Mouse (Mus musculus) gonadal fat pad, adult 2 months (tissue): ENCODE data around the gene Frem3. TPM values are rescaled to one million over a fixed set of nuclear protein-coding genes. Genes with fewer than 3 reads are reported as not detected.

ENCODE experiments used
- DNase-seq: peaks from one replicate; pipeline ENCODE4 v3.0.0-alpha.2; 2012; ENCODE audit warnings: low read depth
- polyA plus RNA-seq: library from polyadenylated mRNA; depleted of rRNA; stranded (reverse); fragments of >200 nt; gene quantifications from 2 replicates; pipeline ENCODE4 v1.2.3, GENCODE M21; 2012; rRNA removed

The Frem3 gene
- 0.12 and 0.44 TPM in 2 replicates for polyA plus RNA-seq

DNA sequence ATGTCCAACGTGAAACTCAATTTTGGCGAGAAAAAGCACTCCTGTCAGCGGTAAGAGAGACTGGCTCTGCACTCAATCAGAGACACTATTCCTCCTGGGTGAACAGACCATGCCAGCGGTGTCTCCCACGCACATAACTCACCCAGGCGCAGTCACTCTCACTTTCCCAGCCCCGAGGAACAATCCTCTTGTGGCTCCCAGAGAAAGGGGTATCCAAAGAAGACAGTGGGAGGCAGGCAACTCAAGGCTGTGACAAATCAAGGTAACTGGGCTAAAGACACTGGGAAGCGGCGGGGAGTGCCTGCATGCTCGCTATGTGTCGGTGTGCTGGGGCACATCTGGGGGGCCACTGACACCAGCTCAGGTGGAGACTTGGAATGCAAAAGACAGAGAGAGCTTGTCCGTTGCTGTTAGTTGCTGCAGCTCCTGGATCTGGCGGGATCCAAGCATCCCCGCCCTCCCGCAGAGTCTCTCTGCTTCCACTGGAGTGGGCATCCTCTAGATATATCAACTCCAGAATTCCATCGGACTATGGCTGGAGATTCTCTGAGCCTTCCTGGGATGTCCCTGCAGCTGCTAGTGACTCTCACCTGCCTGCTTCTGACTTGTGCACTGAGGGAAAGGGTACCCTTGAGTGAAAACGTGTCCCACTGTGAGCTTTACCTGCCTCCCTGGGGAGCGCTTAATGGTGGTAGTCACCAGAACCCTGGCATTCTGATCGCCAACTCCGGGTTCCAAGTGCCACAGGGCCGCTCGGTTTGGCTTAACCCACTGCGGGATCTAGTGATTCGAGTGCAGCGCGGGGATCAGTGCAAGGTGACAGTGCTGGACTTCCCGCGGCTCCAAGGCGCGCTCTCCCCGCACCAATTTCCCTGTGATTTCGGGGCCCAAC lies at the start of gene Frem3:
TSS of gene Frem3 (plus strand) at position 532 of the 892 bp plus-strand sequence.
- no peak for DNase-seq

DNA sequence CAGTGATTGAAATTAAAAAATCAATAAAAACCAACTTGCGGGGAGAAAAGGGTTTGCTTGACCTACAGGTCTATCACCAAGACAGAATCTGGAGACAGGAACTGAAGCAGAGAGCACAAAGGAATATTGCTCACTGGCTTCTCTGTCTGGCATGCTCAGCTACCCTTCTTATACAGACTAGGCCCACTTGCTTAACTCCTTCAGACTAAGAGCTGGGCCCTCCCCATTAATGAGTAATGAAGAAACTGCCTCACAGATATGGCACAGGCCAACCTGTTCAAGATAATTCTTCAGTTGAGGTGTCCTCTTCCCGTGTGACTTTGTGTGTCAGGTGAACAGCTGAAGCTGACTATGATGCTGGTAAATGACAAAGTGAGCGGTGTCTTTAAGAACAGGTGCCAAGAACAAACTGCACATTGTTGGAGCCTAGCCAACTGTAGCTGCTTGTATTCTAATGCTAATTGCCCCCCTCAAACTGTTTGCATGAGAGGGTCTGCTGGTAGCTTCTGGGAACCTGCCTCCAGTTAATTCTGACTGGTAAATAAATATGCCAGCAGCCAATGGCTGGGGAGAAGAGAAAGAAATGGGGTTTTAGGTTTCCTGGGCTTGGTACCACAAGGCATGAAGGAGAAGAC lies 46.6 kb upstream of the Frem3 start:
- DNase-seq: no peak

DNA sequence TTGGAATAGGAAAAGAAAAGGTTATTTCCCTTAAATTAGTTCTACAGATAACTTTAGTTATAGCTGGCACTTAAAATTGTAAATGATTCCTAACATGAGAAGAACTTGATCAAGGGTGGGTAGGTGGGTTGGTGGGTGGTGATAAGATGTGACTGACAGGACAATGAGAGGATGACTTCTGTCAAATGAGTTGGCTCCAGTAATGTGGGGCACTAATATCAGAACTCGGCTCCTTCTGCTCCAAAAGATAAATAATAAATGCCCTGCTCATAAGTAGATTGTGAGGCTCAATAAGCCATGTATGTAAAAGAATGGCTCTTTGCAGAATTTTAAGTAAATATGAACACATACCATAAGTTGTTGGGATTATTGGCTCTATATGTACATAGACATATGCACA lies 43.4 kb upstream of the Frem3 start:
- DNase-seq: no peak

DNA sequence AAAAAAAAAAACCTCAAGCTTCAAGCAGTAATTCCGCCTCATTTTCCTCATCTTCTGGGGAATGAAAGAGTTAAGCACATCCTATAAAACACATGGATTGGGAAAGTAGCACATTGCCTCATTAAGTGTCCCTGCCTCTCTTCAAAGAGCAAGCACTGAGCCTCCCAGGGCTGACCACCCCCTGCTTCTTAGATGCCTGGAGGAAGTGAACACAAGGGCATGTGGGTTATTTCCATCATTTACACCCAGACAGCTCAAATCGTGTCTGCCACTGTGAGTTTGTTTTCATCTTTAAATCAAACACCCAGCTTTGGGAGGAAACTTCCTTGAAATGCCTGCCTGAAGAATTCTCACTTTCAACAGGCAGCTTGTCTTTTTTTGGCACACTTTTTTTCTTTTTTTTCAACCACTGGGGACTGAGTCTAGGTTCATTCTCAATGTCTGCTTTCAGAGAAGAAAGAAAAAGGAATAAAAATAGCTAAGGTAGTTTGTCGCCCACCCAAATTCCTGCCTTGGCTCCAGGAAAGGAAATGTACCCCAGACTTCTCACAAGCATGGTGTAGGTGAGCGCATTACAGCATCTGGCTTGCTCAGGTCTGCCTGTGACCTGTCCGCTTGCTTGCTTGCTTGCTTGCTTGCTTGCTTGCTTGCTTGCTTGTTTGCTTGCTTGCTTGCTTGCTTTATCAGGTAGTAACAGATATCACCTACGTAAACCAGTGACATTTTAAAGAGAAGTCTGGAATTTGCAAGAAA lies 42.5 kb upstream of the Frem3 start:
- no peak for DNase-seq

DNA sequence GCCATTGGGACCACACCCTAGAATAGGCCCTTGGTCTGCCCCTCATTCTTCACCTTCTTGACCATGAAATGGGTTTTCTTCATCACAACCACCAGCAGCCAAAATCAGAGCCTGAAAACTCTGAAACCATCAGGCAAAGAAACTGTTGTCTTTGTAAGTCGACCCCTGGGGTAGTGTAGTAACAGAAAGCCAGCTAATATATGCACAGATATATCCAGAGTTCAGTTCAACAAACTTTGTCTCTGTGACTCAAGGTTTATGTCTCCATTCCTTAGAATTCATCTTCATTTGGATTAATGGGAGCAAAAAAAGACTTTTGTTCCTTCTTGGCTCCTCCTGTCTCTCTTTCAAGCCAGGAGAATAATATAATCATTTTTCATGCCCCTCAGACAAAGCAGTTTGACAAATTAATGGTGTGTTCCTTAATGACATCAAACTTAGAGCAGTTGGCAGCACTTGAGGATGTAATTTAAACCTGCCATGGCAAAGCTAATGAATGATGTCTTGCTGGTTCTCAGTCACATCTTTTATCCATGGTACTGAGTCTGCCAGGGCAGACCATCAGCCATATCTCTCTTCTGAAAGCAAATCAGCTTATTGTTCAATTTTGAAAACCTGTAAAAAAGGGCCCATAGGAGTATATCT lies 38.3 kb upstream of the Frem3 start:
- no peak for DNase-seq

DNA sequence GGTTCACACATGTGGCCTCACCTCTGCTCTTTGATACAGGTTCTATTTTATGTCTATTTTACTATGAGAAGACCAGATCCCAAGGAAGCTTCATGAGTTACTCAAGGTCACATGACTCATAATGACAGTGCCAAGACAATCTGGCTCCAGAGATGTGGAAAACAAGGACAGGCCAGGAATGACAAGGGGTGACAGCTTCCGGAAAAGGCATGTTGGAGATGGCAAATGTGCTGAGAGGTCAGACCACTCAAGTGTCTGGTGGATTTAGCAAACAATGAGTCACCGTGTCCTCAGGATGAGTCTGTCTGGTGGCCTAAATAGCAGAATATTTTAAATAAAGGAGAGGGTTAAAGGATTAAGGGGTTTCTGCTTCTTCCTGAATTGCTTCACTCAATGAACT lies 33.8 kb upstream of the Frem3 start:
- no peak for DNase-seq

DNA sequence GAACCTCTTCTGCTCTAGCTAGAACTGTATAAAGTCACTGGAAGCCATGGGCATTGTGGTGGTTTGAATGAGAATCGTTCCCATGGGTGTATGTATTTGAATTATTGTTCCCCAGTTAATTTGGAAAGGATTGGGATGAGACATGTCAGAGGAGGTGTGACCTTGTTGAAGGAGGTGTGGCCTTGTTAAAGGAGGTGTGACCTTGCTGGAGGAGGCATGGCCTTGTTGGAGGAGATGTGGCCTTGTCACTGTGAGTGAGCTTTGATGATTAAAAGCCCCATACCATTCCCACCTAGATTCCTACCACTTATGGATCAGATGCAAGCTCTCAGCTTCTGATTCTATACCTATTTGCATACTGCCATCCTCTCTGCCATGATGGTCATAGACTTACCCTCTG lies 31.8 kb upstream of the Frem3 start:
- DNase-seq: no peak

DNA sequence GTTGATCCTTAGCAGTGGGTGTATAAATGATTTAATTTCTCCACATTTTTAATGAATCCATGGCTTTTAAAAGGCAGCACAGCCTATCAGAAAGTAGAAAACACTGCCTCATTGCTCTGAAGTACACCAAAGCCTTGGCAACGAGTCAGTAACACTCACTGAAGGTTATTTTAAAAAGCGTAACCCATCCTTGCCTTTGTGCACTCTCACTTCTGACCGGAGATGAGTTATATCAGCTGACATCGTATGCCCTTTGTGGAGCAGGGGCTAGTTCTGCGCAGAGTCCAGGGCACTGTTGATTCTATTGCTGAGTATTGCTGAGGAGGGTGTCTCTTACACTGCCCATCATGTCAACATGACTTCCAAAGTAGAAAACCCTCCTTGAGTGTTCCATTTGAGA lies 18.3 kb upstream of the Frem3 start:
- no peak for DNase-seq

DNA sequence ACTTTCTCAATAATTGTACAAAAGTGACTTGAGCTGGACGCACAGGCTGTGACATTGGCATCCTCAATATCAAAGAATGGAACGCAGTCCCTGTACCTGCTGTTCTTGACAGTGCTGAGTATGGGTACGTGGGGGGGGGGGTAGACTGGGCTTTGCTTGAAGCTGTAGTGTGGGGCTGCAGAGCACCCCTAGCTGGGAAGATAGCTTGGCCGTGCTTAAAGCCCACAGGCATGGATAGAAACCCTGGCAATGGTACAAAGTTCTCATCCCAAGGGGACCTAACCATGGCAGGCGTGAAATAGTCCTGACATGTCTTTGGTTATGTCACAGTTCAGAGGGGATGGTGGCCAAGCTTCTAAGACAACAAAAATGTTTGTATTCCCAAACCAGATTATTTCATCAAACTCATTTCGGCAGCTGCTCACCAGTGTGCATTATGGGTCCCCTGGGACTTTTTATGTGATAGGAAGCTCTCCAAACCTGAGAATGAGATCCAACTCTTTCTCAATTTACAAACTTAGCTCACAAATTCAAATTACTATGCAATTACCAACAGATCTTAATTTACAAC lies 10.2 kb upstream of the Frem3 start:
- no peak for DNase-seq

DNA sequence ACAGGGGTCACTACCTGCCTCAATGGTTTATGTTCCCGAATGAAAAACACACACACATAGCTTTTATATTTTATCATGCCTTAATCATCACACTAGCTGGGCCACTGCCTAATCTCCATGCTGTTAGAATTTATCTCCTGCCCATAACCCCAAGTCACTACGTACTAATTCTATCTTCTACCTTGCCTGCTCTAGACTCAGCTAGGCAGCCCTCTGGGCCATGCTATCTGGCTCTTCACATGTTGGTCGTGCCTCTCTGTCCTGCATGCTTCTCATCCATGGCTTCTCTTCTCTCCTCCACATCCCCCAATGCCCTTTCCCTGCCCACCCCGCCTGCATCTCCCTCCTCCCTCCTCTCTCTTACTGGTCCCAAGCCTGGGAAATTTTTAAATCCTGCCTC lies 9.0 kb upstream of the Frem3 start:
- DNase-seq: no peak

DNA sequence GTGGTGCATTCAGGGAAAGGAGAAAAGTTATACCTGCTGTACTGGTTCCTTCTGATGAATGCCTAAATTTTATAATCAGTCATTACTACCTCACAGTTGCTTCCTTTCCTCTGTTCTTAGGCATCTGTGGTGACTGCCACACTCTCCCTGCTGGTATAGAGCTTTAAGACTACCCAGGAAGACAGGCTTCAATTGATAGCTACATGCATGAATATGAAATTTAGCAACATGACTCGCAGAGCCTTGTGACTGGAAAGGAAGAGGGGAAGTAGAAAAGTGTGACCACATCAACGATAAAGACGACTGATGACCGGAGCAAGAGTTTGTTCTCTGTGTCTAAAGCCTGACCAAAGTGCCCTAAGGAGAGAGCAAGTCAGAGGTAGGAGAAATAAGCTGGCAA lies 3.8 kb upstream of the Frem3 start:
- DNase-seq: no peak

DNA sequence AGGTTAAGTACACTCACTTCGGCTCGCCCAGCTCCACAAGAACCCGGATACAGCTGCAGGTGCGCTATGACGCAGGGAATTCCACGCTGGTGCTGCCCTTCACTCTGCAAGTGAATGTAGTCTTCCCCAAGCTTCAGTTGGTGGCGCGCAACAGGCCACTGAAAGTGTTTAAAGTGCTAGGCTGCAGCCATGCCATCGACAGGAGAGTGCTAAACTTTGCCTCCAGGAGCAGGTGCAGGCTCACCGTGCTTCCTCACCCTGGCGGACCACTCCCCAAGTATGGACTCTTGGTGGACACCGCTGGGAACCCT lies 516 bp downstream of the Frem3 start:
- DNase-seq: no peak

DNA sequence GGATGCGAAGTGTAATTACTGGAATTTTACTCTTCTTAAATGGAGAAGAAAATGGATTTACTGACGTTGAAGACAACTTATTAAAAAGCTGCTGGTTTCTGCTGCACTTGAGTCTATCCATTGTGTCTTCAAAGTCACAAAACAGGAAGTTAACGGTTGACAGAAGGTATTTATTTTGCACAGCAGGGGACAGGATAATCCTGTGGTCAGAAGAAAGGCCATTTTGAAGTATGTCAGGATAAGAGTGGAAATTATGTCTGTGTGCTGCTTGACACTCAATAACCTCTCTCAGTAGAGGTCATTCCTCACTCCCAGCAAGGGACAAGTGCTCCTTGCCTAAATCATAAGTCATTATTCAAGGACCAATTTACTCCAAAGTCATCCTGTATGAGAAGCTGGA lies 8.9 kb downstream of the Frem3 start:
- DNase-seq: no peak

DNA sequence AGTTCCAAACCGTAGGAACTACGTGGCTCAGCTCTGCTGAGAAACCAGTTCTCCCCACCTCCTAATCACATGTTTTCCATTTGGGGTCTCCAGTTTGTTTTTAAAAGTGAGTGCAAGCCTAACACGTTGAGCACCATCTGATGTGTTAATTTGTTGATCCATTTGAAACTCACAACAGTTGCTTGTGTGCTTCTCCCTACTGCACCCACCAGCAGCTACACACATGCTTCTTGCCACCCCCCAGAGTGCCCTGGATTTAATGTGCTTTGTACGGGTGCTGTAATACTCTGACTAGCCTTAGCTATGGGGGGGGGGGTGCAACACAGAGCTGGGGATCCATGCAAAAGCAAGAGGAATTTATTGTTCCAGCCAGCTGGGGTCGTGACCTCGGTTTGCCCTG lies 36.5 kb downstream of the Frem3 start:
- DNase-seq: no peak

DNA sequence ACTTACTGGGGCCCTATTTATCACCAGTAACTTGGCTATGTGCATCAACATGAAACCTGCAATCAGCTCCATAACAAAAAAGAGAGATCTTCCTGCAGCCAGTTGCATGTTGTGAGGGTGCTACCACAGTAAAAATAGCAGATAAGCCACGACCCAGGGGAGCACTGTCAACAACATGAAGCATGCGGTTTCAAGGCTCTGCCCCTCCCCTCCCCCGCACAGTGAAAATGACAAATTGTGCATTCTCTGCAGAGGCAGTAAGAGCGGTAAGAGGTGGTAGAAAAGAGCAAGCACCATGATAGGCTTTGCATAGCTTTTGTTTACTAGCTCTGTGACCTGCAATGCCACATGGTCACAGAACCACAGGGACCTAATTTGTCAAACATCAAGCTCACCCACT lies 46.8 kb downstream of the Frem3 start:
- DNase-seq: no peak

DNA sequence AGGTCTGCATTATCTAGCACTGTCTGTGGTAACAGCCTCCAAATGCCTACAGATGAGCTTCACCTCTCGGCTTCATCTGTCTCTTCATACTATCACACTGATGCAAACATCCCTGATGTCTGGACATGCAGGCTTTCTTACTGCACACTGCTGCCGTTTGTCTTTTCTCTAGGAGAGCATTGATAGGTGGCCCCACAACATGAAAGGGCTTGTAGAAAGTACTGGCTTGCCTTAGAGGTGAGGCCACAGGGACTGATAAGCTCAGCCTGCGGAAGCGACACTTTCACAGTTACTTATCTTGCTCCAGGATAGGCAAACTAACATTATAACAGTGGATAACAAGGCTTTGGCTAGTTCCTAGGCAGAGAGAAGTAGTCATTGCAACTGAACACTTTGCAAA lies 50.2 kb downstream of the Frem3 start:
- DNase-seq: no peak

DNA sequence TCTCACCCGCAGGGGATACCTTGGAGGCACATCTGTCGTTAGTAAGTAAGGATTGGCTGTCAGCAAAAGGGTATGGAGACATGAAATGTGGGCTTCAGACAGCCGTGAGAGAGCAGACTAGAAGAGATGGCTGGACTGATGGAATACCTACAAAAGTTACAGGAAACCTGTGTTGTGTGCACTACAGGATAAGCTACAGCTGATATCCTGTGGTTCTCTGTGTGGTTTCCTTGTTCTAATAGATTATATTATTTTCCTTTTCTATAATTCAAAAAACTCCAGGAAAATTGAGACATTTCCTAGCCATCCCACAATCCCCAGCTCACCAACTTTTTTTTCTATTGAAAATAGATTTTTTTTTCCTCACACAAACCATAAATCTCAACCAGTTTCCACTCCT lies 52.6 kb downstream of the Frem3 start:
- DNase-seq: no peak

DNA sequence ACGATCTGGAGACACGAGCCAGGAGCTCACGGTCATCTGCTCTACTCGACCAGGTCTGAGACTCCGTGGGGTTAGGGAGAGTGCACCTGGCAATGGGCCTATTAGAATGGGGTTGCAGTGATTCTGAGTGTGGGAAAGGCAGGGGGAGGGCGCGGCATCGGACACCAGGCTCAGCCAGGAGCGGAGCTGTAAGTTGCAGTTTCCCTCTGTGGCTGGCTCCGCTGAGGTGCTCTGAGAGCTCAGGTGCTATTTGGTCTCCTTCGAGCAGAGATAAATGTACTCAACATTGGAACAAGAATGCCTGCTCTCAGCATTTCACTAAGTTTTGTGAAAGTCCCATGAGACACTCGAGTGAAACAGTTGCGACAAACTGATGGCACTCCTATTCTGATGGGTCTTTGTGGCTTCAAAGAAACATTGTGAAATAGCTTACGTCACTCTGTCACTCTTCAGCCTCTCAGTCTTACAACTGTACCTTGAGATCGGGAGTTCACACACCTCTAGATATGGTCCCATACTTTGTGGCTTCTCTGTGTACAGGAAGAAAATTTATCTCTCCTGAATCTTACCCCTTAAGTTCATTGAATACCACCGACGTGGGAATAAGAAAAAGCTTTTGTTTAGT lies 58.5 kb downstream of the Frem3 start:
- no peak for DNase-seq

DNA sequence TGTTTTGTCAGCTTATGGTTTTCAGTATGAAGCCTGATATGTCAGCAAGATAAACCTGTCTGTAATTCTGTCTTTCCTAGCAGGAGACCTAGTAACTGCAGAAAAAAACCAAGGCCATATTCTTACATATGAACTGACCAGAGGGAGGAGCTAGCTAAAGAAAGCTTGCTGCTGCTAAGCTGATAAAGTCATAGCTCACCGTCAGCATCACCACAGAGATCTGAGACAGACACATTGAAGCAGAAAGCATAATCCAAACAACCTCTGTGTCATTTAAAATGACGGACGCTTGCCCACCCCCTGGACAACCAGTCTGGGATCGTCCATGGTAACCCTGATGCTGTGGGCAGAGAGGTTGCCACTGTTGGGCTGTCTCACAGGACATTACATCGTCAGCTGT lies 71.7 kb downstream of the Frem3 start:
- no peak for DNase-seq

DNA sequence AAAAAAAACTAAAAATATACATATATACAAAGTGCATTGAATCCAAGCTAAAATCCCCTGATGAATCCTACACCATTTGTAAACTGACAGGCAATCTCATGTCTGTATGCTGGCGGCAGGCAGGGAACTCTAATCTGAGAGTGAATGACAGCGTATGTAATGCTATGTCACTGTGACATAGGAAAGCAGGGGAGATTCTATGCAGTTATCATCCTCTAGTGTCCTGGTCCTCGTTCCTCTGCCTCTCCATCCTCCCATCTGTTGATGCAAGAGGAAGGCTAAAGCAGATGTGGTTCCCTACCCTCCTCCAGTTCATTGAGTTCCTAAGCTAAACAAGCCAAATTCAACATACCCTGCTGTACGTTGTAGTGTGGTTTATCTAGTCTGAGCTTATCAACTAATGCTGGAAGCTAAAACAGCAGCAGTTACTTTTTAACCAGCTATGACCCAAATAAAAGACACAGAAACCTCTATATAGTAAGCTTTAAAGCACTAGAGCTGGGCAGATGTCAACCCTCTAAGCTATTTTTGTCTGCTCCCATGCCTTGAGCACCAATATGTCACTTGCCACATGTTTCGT lies 73.0 kb downstream of the Frem3 start:
- no peak for DNase-seq

DNA sequence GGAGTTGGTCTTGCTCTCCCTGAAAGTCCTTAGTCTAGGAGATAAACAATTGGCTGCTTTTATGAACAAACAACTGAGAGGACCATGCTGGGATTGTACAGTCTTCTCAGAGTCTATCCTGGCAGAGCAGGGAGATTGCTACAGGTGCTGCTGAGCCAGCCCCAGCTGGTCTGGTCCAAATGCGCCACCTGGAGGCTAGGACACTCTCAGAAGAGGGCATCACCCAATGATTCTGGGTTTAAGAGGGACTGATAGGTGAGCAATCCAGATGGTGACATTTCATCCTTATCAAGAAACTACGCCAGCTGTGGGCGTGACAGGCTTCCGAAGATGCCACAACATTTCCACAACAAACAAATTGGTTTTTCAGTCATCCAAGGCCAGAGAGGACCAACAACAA lies 77.3 kb downstream of the Frem3 start:
- no peak for DNase-seq
